Mouse (Mus musculus) forebrain, embryonic 16.5 days (tissue): Measurements from ENCODE around the gene Sntg2. TPM values are rescaled to one million over a fixed set of nuclear protein-coding genes. Genes with fewer than 3 reads are reported as not detected.

Source experiments
- ATAC-seq: fragments of 200-750 bp; cut with Nextera tagmentation; 2 replicates; pipeline ENCODE4 v1.8.0; 2017; ENCODE audit warnings: mild to moderate bottlenecking, moderate library complexity
- H3K27ac ChIP-seq: fragments of 300-500 bp; sonication (generic); 2 replicates; pipeline ENCODE4 v1.5.1; 2014; ENCODE audit warnings: low read length, control low read depth
- H3K27me3 ChIP-seq: fragments of 300-500 bp; sonication (generic); replicated peaks from 2 replicates; pipeline ENCODE4 v1.6.1; 2014; ENCODE audit warnings: low read length; ENCODE audit not compliant: control insufficient read depth, insufficient read depth
- H3K36me3 ChIP-seq: fragments of 300-500 bp; sonication (generic); 2 replicates; pipeline ENCODE4 v1.6.1; 2014; ENCODE audit not compliant: control insufficient read depth, insufficient read depth
- H3K4me1 ChIP-seq: fragments of 300-500 bp; sonication (generic); replicated peaks from 2 replicates; pipeline ENCODE4 v1.6.1; 2014; ENCODE audit warnings: low read length; ENCODE audit not compliant: control insufficient read depth, insufficient read depth
- H3K4me2 ChIP-seq: fragments of 300-500 bp; sonication (generic); 2 replicates; pipeline ENCODE4 v1.6.1; 2014; ENCODE audit warnings: mild to moderate bottlenecking, low read length, control low read depth
- H3K4me3 ChIP-seq: fragments of 300-500 bp; sonication (generic); replicated peaks from 2 replicates; pipeline ENCODE4 v1.5.1; 2014; ENCODE audit warnings: mild to moderate bottlenecking, low read length, control low read depth
- H3K9ac ChIP-seq: fragments of 300-500 bp; sonication (generic); replicated peaks from 2 replicates; pipeline ENCODE4 v1.6.1; 2014; ENCODE audit warnings: low read depth, low read length, control low read depth
- H3K9me3 ChIP-seq: fragments of 300-500 bp; sonication (generic); 2 replicates; pipeline ENCODE4 v1.6.1; 2016; ENCODE audit warnings: low read length; ENCODE audit not compliant: control insufficient read depth
- WGBS: fragments of 180-500 bp; shearing (Covaris S2); extraction: QIAGEN DNeasy Blood & Tissue Kit; methylation state at CpG from one replicate; pipeline ENCODE4 v1.1.7; 2014; 5-methylcytosine and 5-hydroxymethylcytosine counted together
- polyA plus RNA-seq: library from polyadenylated mRNA; unstranded; fragments of >200 nt; fragmentation: Nextera tagmentation; extraction: Ambion mirVana; gene quantifications from 2 replicates; pipeline ENCODE4 v1.2.1, GENCODE M21; 2015

Sntg2 gene
- polyA plus RNA-seq, 1 experiment from 2014 or later, result 3.1 TPM

GRCm38 (mm10) chr12:30226247-30226646 lies 146.9 kb downstream of the Sntg2 start:
- WGBS, result 93% methylated on average over 5 of the region's 5 CpGs
- ATAC-seq, result no peak
- Histone ChIP-seq H3K9me3 (no peaks in the 10 kb centered on the region), H3K36me3 (no peaks in the 10 kb centered on the region), H3K4me3 (no peak overlapping the region), H3K4me2 (no peak overlapping the region), H3K27ac (no peak overlapping the region), H3K27me3 (no peaks in the 10 kb centered on the region), H3K9ac (no peak overlapping the region), H3K4me1 (no peaks in the 10 kb centered on the region)

GRCm38 (mm10) chr12:30216762-30217441 lies 156.3 kb downstream of the Sntg2 start:
- Histone ChIP-seq H3K9ac (no peak overlapping the region), H3K27me3 (no peaks in the 10 kb centered on the region; the same call in 1 of the 2 replicates)
- 94% methylated on average over 6 of the region's 6 CpGs for WGBS

GRCm38 (mm10) chr12:30214761-30215160 lies 158.4 kb downstream of the Sntg2 start:
- Histone ChIP-seq H3K4me3 (no peak overlapping the region), H3K27ac (no peak overlapping the region), H3K4me2 (no peak overlapping the region), H3K4me1 (no peaks in the 10 kb centered on the region), H3K36me3 (no peaks in the 10 kb centered on the region), H3K27me3 (no peaks in the 10 kb centered on the region; the same call in 1 of the 2 replicates), H3K9me3 (no peaks in the 10 kb centered on the region), H3K9ac (no peak overlapping the region)
- WGBS, result 93% methylated on average over 2 of the region's 2 CpGs
- ATAC-seq, result no peak

More at GRCm38 (mm10) chr12:30216762-30217441, 156.3 kb downstream of the Sntg2 start:
- Histone ChIP-seq H3K4me3 (no peak overlapping the region), H3K9me3 (no peaks in the 10 kb centered on the region), H3K36me3 (no peaks in the 10 kb centered on the region), H3K27ac (no peak overlapping the region), H3K4me1 (no peaks in the 10 kb centered on the region), H3K4me2 (no peak overlapping the region)
- no peak for ATAC-seq

GRCm38 (mm10) chr12:30210388-30210787 lies 162.8 kb downstream of the Sntg2 start:
- Histone ChIP-seq H3K4me1 (no peaks in the 10 kb centered on the region), H3K27ac (no peak overlapping the region), H3K4me2 (no peak overlapping the region), H3K36me3 (no peaks in the 10 kb centered on the region), H3K27me3 (no peaks in the 10 kb centered on the region), H3K9me3 (no peaks in the 10 kb centered on the region), H3K4me3 (no peak overlapping the region), H3K9ac (no peak overlapping the region)
- WGBS, result 94% methylated on average over 2 of the region's 2 CpGs
- no peak for ATAC-seq

GRCm38 (mm10) chr12:30208527-30208926 lies 164.6 kb downstream of the Sntg2 start:
- no peak overlapping the region for H3K4me2 ChIP-seq
- H3K27me3 ChIP-seq, result no peaks in the 10 kb centered on the region
- H3K9me3 ChIP-seq, result no peaks in the 10 kb centered on the region
- H3K4me3 ChIP-seq, result no peak overlapping the region
- H3K4me1 ChIP-seq, result no peaks in the 10 kb centered on the region
- ATAC-seq, result peak; percentile 73
- H3K36me3 ChIP-seq, result no peaks in the 10 kb centered on the region
- WGBS, result 29% methylated on average over 2 of the region's 2 CpGs
- H3K9ac ChIP-seq, result no peak overlapping the region
- H3K27ac ChIP-seq, result peak overlapping the region; percentile 39; the same call in 1 of the 2 replicates

- no peaks in the 10 kb centered on the region for H3K4me1 ChIP-seq
- no peak overlapping the region for H3K4me3 ChIP-seq
- H3K9me3 ChIP-seq, result no peaks in the 10 kb centered on the region
- H3K36me3 ChIP-seq, result no peaks in the 10 kb centered on the region
- no peak overlapping the region for H3K9ac ChIP-seq
- no peak overlapping the region for H3K4me2 ChIP-seq
- H3K27me3 ChIP-seq, result no peaks in the 10 kb centered on the region
- peak; percentile 88 for ATAC-seq
- H3K27ac ChIP-seq, result peak overlapping the region; percentile 65; the same call in 1 of the 2 replicates
- WGBS, result 66% methylated on average over 5 of the region's 5 CpGs
Observed at GRCm38 (mm10) chr12:30208087-30208486, 165.1 kb downstream of the Sntg2 start.

GRCm38 (mm10) chr12:30204457-30204856 lies 168.7 kb downstream of the Sntg2 start:
- no peaks in the 10 kb centered on the region for H3K9me3 ChIP-seq
- H3K27me3 ChIP-seq, result no peaks in the 10 kb centered on the region
- no peak overlapping the region for H3K9ac ChIP-seq
- no peak overlapping the region for H3K4me3 ChIP-seq
- H3K36me3 ChIP-seq, result no peaks in the 10 kb centered on the region
- no peak overlapping the region for H3K27ac ChIP-seq
- no peak for ATAC-seq
- no peaks in the 10 kb centered on the region for H3K4me1 ChIP-seq
- H3K4me2 ChIP-seq, result no peak overlapping the region
- WGBS, result 73% methylated on average over 4 of the region's 4 CpGs

- H3K9me3 ChIP-seq, result no peaks in the 10 kb centered on the region
- ATAC-seq, result no peak
- H3K27me3 ChIP-seq, result no peaks in the 10 kb centered on the region
- H3K27ac ChIP-seq, result no peak overlapping the region
- no peak overlapping the region for H3K4me3 ChIP-seq
- 89% methylated on average over 1 of the region's 1 CpGs for WGBS
- no peaks in the 10 kb centered on the region for H3K4me1 ChIP-seq
- H3K36me3 ChIP-seq, result no peaks in the 10 kb centered on the region
- no peak overlapping the region for H3K4me2 ChIP-seq
- H3K9ac ChIP-seq, result no peak overlapping the region
Observed at GRCm38 (mm10) chr12:30202763-30203162, 170.4 kb downstream of the Sntg2 start.

GRCm38 (mm10) chr12:30201031-30201430 lies 172.1 kb downstream of the Sntg2 start:
- H3K4me3 ChIP-seq, result no peak overlapping the region
- no peak overlapping the region for H3K27ac ChIP-seq
- no peak for ATAC-seq
- no peaks in the 10 kb centered on the region for H3K36me3 ChIP-seq
- H3K4me1 ChIP-seq, result no peaks in the 10 kb centered on the region
- no peaks in the 10 kb centered on the region for H3K9me3 ChIP-seq
- no peak overlapping the region for H3K4me2 ChIP-seq
- WGBS, result 76% methylated on average over 5 of the region's 5 CpGs
- no peak overlapping the region for H3K9ac ChIP-seq
- H3K27me3 ChIP-seq, result no peaks in the 10 kb centered on the region
